Mouse (Mus musculus) hindbrain, postnatal 0 days (tissue): ENCODE results near the gene Slc47a2. TPM values are rescaled to one million over a fixed set of nuclear protein-coding genes. Genes with fewer than 3 reads are reported as not detected.

Experiments used
- ATAC-seq: fragments of 200-750 bp; cut with Nextera tagmentation; 2 replicates; pipeline ENCODE4 v1.8.0; 2017; ENCODE audit warnings: mild to moderate bottlenecking, moderate TSS enrichment, moderate library complexity
- DNase-seq: peaks from one replicate; pipeline ENCODE4 v3.0.0-alpha.2; 2015; ENCODE audit warnings: low spot score
- H3K27ac ChIP-seq: fragments of 300-500 bp; sonication (generic); 2 replicates; pipeline ENCODE4 v1.5.1; 2014; ENCODE audit warnings: mild to moderate bottlenecking
- H3K27me3 ChIP-seq: fragments of 300-500 bp; sonication (generic); 2 replicates; pipeline ENCODE4 v1.6.1; 2014; ENCODE audit warnings: low read length, mixed read lengths; ENCODE audit not compliant: insufficient read depth
- H3K36me3 ChIP-seq: fragments of 300-500 bp; sonication (generic); 2 replicates; pipeline ENCODE4 v1.6.1; 2014; ENCODE audit warnings: low read length, mixed read lengths; ENCODE audit not compliant: insufficient read depth
- H3K4me1 ChIP-seq: fragments of 300-500 bp; sonication (generic); 2 replicates; pipeline ENCODE4 v1.6.1; 2014; ENCODE audit warnings: antibody characterized with exemption, low read length, mixed read lengths; ENCODE audit not compliant: insufficient read depth
- H3K4me2 ChIP-seq: fragments of 300-500 bp; sonication (generic); 2 replicates; pipeline ENCODE4 v1.6.1; 2014; ENCODE audit warnings: low read depth, mild to moderate bottlenecking, low read length, moderate library complexity, mixed read lengths
- H3K4me3 ChIP-seq: fragments of 300-500 bp; sonication (generic); 2 replicates; pipeline ENCODE4 v1.5.1; 2014; ENCODE audit warnings: low read length
- H3K9ac ChIP-seq: fragments of 300-500 bp; sonication (generic); replicated peaks from 2 replicates; pipeline ENCODE4 v1.6.1; 2014; ENCODE audit warnings: mild to moderate bottlenecking, low read length, moderate library complexity, mixed read lengths
- H3K9me3 ChIP-seq: fragments of 300-500 bp; sonication (generic); 2 replicates; pipeline ENCODE4 v1.6.1; 2016; ENCODE audit warnings: low read length, mixed read lengths
- CTCF ChIP-seq: IDR thresholded peaks from 2 replicates; pipeline ENCODE4 v1.5.1; 2016; ENCODE audit warnings: antibody characterized with exemption, control low read depth, low read depth
- WGBS: fragments of 180-500 bp; shearing (Covaris S2); extraction: QIAGEN DNeasy Blood & Tissue Kit; methylation state at CpG from one replicate; pipeline ENCODE4 v1.1.7; 2014; 5-methylcytosine and 5-hydroxymethylcytosine counted together
- polyA plus RNA-seq: library from polyadenylated mRNA; unstranded; fragments of >200 nt; fragmentation: Nextera tagmentation; extraction: Ambion mirVana; gene quantifications from 2 replicates; pipeline ENCODE4 v1.2.1, GENCODE M21; 2015
- total RNA-seq: library from RNA; depleted of rRNA; stranded (reverse); fragments of >200 nt; gene quantifications from 2 replicates; pipeline ENCODE4 v1.2.3, GENCODE M21; 2014

The Slc47a2 gene
- total and polyA plus RNA-seq, 2 experiments from 2014 or later: 0.16 to 0.21 TPM

GRCm38 (mm10) chr11:61293251-61293650, 49.4 kb downstream of the Slc47a2 start:
- no peak overlapping the region for H3K27ac ChIP-seq
- H3K9ac ChIP-seq: no peak overlapping the region
- DNase-seq (no peak), ATAC-seq (no peak)
- WGBS: 45% methylated on average over 2 of the region's 2 CpGs
- no peaks in the 10 kb centered on the region for H3K4me1 ChIP-seq
- H3K4me3 ChIP-seq: no peak overlapping the region
- no peaks in the 10 kb centered on the region for H3K36me3 ChIP-seq
- no peak overlapping the region for H3K4me2 ChIP-seq
- no peaks in the 10 kb centered on the region for H3K27me3 ChIP-seq
- no peak for TF ChIP-seq CTCF
- no peaks in the 10 kb centered on the region for H3K9me3 ChIP-seq

- Histone ChIP-seq H3K27me3 (no peaks in the 10 kb centered on the region), H3K4me3 (no peak overlapping the region), H3K9me3 (no peaks in the 10 kb centered on the region), H3K27ac (no peak overlapping the region), H3K4me2 (no peak overlapping the region), H3K4me1 (no peaks in the 10 kb centered on the region), H3K9ac (no peak overlapping the region), H3K36me3 (no peaks in the 10 kb centered on the region)
- DNase-seq: no peak
- WGBS: 78% methylated on average over 6 of the region's 6 CpGs
- TF ChIP-seq CTCF: no peak
- ATAC-seq: no peak
These were observed 58.3 kb downstream of the Slc47a2 start for GRCm38 (mm10) chr11:61284323-61284722.

DNA sequence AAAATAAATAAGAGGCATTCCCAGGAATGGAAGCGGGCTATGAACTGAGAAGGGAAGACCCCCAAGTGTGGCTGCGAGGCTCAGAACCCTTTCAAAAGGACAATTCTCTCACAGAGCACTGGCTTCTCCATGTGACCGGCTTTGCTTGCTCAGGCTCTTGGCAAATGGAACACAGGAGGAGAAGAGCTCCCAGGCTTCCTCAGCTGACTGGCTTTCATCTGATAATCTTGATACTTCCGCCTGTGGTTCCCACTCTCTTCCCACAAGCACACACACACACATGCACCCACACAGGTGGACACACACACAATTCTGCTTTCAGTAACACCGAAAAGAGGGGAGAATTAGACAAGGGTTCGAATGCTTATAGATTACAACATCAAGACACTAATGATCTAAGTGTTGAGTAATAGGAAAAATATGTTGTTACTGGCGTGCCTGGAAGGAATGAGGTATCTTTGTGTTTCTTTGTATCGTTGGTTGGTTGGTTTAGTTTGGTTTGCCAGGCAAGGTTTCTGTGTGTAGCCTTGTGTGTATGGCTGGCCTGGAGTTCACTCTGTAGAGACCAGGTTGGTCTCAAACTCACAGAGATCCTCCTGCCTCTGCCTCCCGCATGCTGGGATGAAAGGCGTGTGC, 59.1 kb downstream of the Slc47a2 start:
- ATAC-seq (no peak), DNase-seq (no peak)
- TF ChIP-seq CTCF: no peak
- H3K36me3 ChIP-seq: no peaks in the 10 kb centered on the region
- no peaks in the 10 kb centered on the region for H3K27me3 ChIP-seq
- 81% methylated on average over 10 of the region's 10 CpGs for WGBS
- no peaks in the 10 kb centered on the region for H3K4me1 ChIP-seq
- no peak overlapping the region for H3K9ac ChIP-seq
- H3K4me2 ChIP-seq: no peak overlapping the region
- no peaks in the 10 kb centered on the region for H3K9me3 ChIP-seq
- H3K27ac ChIP-seq: no peak overlapping the region
- no peak overlapping the region for H3K4me3 ChIP-seq

DNA sequence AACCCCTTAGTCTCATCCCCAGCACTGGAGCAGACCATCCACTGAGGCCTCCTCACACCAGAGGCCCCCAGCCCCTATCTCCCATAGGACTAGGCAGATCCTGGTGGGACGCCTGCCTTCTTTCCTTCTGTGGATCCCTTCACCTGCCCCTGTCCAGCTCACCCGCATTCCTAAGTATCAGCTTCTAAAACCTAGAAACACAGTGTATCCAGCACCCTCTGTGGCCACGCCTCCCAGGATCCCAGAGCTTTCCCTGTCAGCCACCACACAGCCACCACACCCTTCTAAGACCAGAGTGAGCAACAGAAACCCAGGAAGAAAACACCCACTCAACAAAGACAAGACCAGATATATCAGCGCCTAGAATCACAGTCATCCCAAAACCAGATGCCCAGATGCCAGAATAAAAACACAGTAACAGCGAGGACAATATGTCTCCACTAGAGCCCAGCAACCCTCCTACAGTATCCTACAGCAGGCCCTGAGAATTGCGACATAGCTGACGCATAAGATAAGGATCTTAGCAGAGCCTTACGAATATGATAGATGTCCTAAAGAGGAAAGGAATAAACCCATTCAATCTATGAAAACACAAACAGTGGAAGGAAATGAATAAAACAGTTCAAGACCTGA, 64.1 kb downstream of the Slc47a2 start:
- ATAC-seq (no peak), DNase-seq (no peak)
- Histone ChIP-seq H3K4me3 (no peak overlapping the region), H3K27ac (no peak overlapping the region), H3K36me3 (no peaks in the 10 kb centered on the region), H3K9ac (no peak overlapping the region), H3K4me1 (no peaks in the 10 kb centered on the region), H3K4me2 (no peak overlapping the region), H3K9me3 (no peaks in the 10 kb centered on the region), H3K27me3 (no peaks in the 10 kb centered on the region)
- no peak for TF ChIP-seq CTCF
- 87% methylated on average over 8 of the region's 8 CpGs for WGBS

DNA sequence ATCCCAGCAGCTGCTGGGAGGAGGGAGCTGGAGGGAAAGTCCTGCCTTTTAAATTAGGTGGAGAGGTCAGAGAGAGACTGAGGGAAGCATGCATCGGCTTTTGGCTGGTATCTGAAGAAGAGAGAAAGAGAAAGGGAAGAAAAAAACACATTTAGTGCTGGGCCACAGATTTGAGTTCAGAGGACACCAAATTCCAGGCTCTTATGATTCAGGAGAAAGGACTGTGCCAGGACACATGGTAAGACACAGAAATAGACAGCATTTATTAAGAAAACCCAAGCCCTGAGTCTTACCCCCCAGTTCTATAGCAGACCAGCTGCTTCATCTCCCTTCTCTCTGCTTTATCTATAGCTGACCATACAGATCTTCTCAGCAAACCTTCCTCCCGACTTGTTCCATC, 64.7 kb downstream of the Slc47a2 start:
- Histone ChIP-seq H3K36me3 (no peaks in the 10 kb centered on the region), H3K27me3 (no peaks in the 10 kb centered on the region), H3K27ac (no peak overlapping the region), H3K9me3 (no peaks in the 10 kb centered on the region), H3K4me3 (no peak overlapping the region), H3K4me2 (no peak overlapping the region), H3K9ac (no peak overlapping the region), H3K4me1 (no peaks in the 10 kb centered on the region)
- 77% methylated on average over 2 of the region's 2 CpGs for whole genome bisulfite sequencing
- DNase-seq: no peak
- ATAC-seq: no peak
- no peak for TF ChIP-seq CTCF

GRCm38 (mm10) chr11:61276482-61276881, 66.2 kb downstream of the Slc47a2 start:
- ATAC-seq: no peak
- 84% methylated on average over 3 of the region's 3 CpGs for WGBS
- Histone ChIP-seq H3K4me3 (no peak overlapping the region), H3K27me3 (no peaks in the 10 kb centered on the region), H3K4me2 (no peak overlapping the region), H3K27ac (no peak overlapping the region), H3K9me3 (no peaks in the 10 kb centered on the region), H3K4me1 (no peaks in the 10 kb centered on the region), H3K36me3 (no peaks in the 10 kb centered on the region), H3K9ac (no peak overlapping the region)
- DNase-seq: no peak
- no peak for TF ChIP-seq CTCF

GRCm38 (mm10) chr11:61275106-61275505, 67.6 kb downstream of the Slc47a2 start:
- Histone ChIP-seq H3K9me3 (no peaks in the 10 kb centered on the region), H3K4me2 (no peak overlapping the region), H3K27me3 (no peaks in the 10 kb centered on the region), H3K4me3 (no peak overlapping the region), H3K9ac (no peak overlapping the region), H3K27ac (no peak overlapping the region), H3K36me3 (no peaks in the 10 kb centered on the region), H3K4me1 (no peaks in the 10 kb centered on the region)
- ATAC-seq: no peak
- DNase-seq: no peak
- WGBS: 87% methylated on average over 8 of the region's 8 CpGs
- TF ChIP-seq CTCF: no peak
